Mouse (Mus musculus) splenic B cell, adult 2 months (primary cell): Measurements from ENCODE around the gene Hoxb7.

Experiments
- DNase-seq: peaks from one replicate; pipeline ENCODE4 v3.0.0-alpha.2; 2011; ENCODE audit warnings: low read depth, low spot score
- H3K27me3 ChIP-seq: 2 replicates; pipeline ENCODE4 v1.6.1; 2012; ENCODE audit warnings: mild to moderate bottlenecking, low read length, moderate library complexity, mixed read lengths; ENCODE audit not compliant: control insufficient read depth, poor library complexity, insufficient read depth, severe bottlenecking
- H3K36me3 ChIP-seq: 2 replicates; pipeline ENCODE4 v1.6.1; 2012; ENCODE audit warnings: mild to moderate bottlenecking, low read length, moderate library complexity, mixed read lengths; ENCODE audit not compliant: control insufficient read depth, poor library complexity, insufficient read depth, severe bottlenecking

Gene Hoxb7

DNA sequence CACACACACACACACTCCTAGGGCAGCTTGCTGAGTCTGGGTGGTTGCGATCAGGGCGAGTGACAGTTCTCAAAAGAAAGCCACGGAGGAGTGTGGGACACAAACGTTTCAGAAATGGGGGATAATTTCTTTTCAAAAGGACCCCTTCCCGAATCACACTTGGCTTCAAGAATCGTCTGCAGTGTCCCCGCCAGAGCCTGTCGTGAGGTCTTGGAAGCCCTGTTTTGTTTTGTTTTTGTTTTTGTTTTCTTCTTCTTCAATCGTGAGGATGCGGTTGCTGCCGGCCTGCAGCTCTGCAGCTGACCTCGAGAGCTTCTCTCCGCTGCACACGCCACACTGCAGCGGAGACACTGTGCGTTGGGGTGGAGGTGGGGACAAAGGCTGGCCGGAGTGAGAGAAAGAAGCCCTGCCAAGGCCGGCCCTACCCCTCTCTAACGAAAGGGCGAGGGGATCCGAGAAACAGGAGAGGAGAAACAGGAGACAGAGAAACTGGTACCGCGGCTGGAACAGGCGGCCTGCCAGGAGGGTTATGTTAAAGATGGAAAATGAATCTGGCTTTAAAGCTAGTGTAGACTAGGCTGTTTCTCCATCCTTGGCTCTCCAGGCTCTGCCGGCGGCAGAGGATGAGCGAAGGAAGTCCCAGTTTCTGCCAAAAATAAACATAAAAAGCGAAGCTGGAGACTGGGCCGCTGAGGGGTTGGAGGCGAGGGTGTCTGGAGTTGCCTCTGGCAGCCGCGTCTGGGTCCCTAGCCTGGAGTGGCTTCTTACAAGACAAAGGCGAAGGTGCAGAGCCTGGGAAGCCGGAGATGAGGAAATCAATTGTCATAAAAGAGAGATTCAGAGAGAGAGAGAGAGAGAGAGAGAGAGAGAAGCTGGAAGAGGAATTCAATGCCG is 9.0 kb upstream of the Hoxb7 start:
- peaks cover 3% of the 10 kb centered on the region for H3K27me3 ChIP-seq
- H3K36me3 ChIP-seq: no peaks in the 10 kb centered on the region
- no peak for DNase-seq

DNA sequence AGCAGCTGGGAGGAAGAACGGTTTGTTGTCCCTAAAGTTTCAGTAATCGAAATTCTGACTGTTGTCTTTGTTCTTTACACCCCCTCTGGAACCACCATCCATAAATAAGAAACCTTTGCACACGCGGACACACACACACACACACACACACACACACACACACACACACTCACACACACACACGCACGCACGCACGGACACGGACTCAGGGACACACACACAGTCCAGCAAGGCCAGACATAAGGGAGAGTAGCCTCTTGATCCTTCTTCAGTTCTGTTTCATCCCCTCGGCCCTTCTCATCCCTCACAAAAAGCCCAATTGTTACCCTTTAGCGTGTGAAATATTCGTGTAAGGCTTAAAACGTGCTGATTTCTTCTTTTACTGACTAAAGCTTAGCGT is 8.1 kb upstream of the Hoxb7 start:
- peaks cover 5% of the 10 kb centered on the region for H3K27me3 ChIP-seq
- no peak for DNase-seq
- no peaks in the 10 kb centered on the region for H3K36me3 ChIP-seq

DNA sequence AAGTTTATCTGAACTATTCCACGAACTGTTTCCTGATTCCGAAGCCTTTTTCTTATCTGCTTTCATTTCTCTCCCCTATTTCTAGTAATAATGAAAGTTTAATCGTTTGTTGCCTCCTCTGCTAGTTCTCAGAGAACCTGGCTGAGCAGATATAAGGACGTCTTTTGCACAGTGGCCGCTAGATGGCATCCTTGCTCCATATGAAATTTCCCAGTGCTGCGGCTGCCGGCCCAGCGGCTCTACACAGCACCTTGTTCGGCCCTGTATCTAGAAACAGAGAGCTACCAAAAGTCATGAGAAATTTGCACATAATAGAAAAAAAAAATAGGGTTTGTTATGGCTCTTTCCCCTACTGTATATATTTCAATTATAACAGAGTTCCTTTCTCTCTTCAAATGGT is 7.7 kb upstream of the Hoxb7 start:
- Histone ChIP-seq H3K27me3 (peaks cover 5% of the 10 kb centered on the region), H3K36me3 (no peaks in the 10 kb centered on the region)
- DNase-seq: peak; percentile 91

DNA sequence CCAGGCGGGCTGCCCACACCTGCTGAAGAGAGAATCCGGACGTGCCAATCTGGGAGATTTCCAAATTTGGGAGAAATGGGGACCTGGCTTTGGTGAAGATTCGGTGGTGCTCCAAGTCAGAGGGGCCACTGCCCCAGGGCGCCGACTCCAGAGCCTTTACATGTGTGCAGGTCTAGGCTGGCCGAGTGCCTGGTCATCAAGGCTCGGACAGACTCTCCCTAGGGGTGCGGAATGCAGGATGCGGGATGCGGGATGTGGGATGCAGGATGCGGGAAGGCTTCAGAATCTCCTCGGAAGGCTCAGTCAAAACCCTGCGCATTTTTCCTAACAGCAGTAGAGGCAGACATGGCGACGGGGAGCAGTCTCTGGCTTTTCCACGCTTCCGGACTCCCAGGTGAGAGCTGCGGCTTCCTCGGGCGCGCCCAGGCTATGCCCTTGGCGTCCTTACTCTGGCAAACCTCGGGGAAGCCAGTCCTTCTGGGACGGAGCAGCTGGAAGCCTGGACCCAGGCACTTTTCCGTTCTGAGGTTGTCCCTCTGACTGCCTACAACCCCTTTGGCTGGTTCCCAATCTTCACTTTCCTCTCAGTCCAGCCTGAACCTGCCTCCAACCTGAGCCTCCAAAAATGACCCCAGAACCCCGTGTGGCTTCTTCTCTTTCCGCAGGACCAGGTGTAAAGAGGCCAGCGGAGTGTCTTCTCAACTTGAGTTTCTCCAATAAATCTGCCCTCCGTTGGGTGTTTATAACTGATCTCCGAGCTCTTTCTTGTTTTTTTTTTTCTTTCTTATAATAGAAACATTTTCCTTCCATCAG is 6.8 kb upstream of the Hoxb7 start:
- no peaks in the 10 kb centered on the region for H3K36me3 ChIP-seq
- DNase-seq: no peak
- H3K27me3 ChIP-seq: peaks cover 9% of the 10 kb centered on the region

DNA sequence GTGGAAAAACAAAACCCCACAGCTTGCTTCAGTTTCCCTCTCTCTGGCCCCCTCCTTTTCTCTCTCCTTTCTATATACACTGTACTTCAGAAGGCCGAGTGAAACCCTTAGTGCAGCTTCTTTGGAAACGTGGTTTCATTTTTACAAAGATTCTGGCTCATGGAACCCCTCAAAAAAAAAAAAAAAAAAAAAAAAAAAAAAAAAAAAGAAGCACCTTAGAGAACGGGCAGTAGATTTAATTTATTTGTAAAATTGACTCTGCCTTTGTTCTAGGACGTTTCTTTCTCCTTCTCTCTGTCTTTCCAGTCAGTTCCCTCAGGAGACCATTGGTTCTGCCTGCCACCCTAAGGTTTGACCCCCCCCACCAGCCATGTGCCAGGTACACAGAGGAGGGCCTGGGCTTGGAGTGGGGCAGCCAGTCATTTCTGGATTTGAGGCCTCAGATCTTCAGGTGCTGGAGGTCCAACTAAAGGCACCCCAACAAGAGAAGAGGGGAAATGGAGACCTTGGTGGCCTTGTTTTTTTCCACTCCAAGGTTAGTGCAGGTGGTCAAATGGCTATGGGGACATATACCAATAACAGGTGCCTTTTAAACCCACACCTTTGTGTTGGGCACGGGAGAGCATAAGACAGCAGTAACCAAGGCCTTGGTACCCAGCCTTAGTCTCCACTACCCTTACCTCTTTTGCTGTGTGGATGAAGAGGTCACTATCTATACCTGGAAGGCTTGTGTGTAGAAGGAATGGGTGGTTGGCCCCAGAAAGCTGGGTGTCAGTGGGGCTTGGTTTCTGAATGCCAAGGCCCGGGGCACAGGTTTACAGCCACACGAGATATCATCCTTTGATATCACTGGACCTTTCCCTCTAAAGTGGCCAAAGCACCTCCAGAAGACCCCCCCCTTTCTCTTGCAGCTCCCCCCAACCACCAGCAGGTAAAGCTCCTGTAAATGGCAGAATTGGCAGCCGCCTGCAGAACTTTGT is 5.7 kb upstream of the Hoxb7 start:
- Histone ChIP-seq H3K36me3 (no peaks in the 10 kb centered on the region), H3K27me3 (peaks cover 9% of the 10 kb centered on the region)
- no peak for DNase-seq

DNA sequence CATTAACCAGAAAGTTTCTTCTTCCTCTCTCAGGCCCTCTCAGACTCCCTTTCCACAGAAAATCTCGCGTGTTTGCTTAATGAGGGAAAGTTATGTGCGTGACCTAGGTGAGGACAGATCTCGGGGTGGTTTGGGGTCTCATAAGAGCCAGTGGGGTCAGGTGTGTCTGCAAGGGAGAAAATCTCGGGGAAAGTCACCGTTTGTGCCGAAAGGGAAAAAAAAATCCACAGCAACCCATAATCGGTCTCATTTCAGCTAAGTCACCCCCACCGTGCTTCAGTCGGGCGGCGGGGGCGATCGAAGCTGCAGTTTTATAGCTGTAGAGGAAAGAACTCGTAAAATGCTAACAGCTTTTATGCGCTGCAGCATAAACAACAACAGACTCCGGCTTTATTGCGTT is 5.0 kb upstream of the Hoxb7 start:
- peaks cover 9% of the 10 kb centered on the region for H3K27me3 ChIP-seq
- no peak for DNase-seq
- H3K36me3 ChIP-seq: no peaks in the 10 kb centered on the region

DNA sequence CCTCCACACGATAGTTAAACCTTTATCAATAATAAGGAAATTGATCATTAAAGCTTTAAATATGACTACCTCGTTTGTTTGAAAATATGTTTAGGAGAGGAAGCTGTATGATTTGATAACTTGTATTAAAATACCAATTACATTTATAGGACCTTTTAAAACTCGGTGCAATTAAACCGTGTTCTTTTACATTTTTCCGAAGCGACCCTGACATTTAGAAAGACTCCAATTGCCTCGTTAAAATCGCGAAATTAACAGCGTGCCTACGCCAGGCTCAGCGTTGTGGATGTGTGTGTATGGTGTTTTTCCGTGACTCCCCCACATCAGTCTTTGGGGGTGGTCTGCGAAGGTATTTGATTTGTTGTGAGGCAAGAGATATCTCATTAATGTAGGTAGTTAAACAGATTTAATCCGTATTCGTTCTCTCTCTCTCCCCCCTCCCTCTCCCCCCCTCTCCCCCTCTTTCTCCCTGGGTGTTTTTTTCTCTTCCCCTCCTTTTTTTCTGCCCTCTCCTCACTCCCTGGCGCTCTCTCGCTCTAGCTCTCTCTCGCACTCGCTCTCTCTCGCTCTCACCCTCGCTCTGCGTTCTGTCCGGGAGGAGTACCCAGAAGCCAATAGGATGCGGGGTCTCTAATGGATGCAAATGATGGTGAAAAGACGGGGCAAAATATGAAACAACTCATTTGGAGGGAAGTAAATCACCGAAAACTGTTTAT is 4.4 kb upstream of the Hoxb7 start, which contains the start of gene Hoxb8:
Gene Hoxb8, plus strand, starts transcription at position 51 of the 716 bp plus-strand sequence.
- Histone ChIP-seq H3K27me3 (peaks cover 7% of the 10 kb centered on the region), H3K36me3 (no peaks in the 10 kb centered on the region)
- DNase-seq: no peak

DNA sequence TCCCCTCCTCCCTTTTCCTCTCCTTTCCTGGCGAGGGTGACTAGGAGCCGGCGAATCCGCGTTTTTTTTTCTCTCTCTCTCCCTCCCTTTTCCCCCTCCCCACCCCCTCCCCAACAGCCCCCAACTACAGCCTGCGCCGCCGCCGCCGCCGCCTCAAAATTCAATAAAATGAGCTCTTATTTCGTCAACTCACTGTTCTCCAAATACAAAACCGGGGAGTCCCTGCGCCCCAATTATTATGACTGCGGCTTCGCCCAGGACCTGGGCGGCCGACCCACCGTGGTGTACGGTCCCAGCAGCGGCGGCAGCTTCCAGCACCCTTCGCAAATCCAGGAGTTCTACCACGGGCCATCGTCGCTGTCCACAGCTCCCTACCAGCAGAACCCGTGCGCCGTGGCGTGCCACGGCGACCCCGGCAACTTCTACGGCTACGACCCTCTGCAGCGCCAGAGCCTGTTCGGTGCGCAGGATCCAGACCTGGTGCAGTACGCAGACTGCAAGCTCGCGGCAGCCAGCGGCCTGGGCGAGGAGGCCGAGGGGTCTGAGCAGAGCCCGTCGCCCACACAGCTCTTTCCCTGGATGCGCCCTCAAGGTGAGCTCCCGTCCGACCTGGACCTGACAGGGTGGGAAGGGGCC is 3.5 kb upstream of the Hoxb7 start:
- H3K27me3 ChIP-seq: peaks cover 7% of the 10 kb centered on the region
- no peaks in the 10 kb centered on the region for H3K36me3 ChIP-seq
- no peak for DNase-seq

DNA sequence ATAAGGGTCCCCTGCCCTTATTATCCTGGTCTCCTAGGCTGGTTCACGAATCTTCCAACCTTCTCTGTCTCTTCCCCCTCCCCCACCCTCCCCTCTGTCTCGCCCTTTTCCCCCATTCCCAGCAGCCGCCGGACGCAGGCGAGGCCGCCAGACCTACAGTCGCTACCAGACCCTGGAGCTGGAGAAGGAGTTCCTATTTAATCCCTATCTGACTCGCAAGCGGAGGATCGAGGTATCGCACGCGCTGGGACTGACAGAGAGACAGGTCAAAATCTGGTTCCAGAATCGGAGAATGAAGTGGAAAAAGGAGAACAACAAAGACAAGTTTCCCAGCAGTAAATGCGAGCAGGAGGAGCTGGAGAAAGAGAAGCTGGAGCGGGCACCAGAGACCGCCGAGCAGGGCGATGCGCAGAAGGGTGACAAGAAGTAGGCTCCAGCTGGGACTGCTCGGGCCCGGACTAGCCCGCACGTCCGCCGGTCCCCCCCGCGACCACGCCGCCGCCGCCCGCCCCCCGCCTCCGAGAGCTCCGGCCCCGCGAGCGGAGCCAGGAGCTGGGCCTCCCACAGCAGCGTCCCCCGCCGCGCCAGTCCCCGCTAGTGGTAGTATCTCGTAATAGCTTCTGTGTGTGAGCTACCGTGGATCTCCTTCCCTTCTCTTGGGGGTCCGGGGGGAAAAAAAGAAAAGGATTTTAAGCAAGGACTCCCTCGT is 2.2 kb upstream of the Hoxb7 start:
- Histone ChIP-seq H3K36me3 (no peaks in the 10 kb centered on the region), H3K27me3 (peaks cover 7% of the 10 kb centered on the region)
- DNase-seq: peak; percentile 49

DNA sequence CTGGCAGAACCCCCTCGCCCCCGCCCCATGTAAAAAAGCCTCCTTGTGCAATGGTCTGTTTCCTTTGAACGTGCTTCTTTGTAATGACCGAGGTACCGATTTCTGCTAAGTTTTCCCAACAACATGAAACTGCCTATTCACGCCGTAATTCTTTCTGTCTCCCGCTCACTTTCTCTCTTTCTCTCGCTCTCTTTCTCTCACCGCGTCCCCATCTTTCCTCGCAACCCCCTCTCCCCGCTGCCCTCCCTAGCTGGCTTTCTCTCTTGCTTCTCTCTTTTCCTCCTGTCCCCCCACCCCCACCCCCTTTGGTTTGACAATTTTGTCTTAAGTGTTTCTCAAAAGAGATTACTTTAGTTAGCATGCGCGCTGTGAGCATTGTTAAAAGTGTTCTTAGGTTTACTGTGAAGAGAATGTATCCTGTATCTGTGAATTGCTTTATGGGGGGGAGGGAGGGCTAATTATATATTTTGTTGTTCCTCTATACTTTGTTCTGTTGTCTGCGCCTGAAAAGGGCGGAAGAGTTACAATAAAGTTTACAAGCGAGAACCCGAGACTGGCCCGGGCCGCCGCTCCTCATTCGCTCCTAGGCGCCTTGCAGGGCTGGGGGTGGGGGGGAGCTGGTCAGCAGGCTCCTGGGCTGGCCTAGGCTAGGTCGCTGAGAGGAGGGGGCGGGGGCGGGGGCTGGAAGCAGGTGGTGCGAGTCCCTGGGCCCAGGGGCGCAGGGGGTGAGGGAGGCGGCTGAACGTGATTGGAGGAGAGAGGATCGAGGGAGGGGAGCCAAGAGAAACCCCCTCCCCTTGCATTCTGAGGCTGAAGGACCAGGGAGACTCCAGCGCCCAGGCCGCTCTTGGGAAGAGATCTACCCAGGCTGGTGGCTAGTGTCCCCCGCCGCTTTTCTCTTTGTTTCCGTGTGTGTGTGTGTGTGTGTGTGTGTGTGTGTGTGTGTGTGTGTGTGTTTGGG is 1.4 kb upstream of the Hoxb7 start:
- Histone ChIP-seq H3K27me3 (peaks cover 7% of the 10 kb centered on the region), H3K36me3 (no peaks in the 10 kb centered on the region)
- no peak for DNase-seq

DNA sequence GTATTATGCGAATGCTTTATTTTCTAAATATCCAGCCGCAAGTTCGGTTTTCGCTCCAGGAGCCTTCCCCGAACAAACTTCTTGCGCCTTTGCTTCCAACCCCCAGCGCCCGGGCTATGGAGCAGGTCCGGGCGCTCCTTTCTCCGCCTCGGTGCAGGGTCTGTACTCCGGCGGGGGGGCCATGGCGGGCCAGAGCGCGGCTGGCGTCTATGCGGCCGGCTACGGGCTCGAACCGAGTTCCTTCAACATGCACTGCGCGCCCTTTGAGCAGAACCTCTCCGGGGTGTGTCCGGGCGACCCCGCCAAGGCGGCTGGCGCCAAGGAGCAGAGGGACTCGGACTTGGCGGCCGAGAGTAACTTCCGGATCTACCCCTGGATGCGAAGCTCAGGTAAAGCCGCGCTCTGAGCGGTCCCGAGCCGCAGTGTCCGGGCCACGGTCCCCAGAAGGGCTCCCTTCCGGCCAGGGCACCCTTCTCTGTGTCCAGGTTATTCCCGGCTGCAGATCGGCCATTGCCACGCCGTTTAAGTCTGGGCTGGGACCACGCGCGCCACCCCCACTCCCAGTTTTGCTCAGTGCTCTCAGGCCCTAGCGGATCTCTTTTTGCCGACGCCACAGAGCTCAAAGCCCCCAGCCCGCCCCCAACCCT is 439 bp downstream of the Hoxb7 start:
- peaks cover 6% of the 10 kb centered on the region for H3K27me3 ChIP-seq
- no peak for DNase-seq
- H3K36me3 ChIP-seq: no peaks in the 10 kb centered on the region

DNA sequence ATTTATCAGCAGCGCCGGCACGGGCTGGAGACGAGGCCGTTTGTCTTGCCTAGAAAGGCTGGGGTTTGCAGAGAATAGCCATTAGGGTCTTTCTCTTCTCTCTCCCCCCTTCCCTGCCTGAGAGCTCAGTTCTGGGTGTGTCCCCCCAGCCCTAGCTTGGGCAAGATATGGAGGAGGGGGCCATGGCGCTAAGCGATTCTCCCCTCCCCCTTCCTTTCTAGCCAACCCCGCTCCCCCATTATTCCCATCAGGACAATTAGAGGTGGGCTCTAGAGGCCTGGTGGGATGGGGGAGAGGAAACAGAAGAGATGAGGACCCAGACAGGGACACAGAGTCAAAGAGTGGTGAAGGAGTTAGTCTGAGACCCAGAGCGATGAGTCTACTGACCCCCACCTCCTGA is 988 bp downstream of the Hoxb7 start:
- no peaks in the 10 kb centered on the region for H3K36me3 ChIP-seq
- DNase-seq: no peak

More for the DNA sequence above, 988 bp downstream of the Hoxb7 start:
- H3K27me3 ChIP-seq: peaks cover 6% of the 10 kb centered on the region
